Mouse (Mus musculus) ovary, postnatal 36 days (tissue): ENCODE results near the gene Nrf1.
A peak's percentile ranks its signal among the peaks of the same experiment; 100 is the strongest.

Experiments used
- DNase-seq: peaks from one replicate; pipeline ENCODE4 v3.0.0; 2022; ENCODE audit warnings: low spot score, mixed read lengths

Gene Nrf1

DNA sequence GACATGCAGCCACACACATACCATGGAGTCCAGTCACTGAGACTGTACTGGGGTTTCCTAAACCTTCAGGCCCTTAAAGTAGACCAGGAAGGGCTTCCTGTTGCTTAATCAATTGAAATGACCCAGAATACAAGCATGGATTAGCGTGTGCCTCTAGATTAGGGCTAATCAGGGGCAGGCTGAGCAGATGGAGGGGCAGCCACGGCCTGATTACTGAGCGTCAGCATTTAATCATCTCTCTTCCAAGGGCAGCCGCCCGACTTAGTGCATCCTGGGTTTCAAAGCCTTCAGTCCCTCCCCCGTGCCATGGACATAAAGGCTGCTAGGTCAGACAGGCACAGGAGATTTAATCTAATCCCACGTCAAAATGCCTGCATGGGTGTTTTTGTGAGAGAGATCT, 99.3 kb downstream of the Nrf1 start:
- DNase-seq: no peak

DNA sequence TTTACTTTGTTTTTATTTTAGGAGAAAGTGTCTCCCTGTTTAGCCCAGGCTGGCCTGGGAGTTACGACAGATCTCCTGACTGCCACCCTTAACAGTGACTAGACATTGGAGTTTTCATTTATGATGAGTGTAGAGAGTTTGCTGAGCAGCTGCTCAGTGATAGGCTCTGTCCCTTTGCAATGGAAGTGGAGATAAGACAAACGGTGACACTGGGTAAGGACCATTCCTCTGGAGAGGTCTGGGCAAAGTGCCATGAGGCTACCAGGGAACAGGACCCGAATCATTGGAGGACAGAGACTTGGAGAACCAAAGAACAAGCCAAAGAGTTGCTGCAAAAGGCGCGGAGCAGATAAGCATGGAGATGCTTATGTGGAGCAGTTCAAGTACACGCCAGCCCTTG, 100.0 kb downstream of the Nrf1 start:
- no peak for DNase-seq

DNA sequence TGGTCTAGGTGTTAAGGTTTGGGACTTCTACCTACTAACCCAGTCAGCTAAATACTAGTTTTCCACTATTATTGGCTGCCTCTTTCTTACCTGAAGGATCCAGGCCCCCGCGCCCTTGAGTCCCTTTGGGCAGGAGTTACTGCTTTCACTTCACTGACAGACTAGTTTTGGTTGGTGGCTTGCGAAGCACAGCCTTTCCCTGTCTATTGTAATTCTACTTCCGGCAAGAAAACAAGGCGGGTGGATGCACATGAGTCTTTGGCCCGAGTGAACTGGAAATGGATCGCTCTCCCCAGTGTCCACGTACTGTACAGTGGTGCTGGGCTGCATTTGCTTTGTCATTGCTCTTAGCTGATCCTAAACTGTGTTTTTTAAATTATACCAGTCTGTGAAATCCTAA, 102.7 kb downstream of the Nrf1 start:
- no peak for DNase-seq

DNA sequence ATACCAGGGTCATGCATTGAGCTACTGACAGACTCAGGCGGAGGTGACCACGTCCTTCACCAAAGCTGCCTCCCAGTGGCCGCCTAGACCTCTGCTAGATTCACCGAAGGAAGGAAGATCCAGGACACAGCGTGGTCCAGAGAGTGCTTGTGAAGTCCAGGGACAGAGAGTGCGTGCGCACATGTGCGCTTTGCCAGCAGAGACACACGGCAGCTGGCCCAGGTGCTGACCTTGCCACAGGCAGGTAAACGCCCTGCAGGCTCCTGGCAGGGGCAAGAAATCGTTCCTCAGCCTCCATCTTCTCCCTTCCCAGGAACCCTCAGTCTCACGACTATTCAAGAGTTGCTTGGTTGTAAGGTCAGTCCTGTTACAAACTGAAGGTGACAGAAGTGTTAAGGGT, 104.4 kb downstream of the Nrf1 start:
- no peak for DNase-seq

DNA sequence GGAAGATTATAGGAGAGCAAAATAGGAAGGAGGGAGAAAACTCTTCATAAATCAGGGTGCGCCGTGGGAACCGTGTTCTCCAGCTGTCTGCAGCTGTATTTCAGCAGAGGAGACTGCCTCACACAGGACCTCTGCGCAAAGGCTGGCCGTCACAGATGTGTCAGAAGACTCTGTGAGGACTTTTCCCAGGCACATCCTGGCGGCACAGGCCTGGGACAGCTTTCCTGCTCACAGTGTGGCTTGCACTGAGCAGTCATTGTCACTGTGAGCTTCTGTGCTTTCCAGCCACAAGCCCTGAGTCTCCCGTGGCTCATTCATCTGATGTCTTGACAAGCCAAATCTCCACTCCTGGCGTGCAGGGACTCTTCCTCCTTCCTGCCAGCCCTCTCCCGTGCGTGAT, 104.9 kb downstream of the Nrf1 start:
- no peak for DNase-seq

DNA sequence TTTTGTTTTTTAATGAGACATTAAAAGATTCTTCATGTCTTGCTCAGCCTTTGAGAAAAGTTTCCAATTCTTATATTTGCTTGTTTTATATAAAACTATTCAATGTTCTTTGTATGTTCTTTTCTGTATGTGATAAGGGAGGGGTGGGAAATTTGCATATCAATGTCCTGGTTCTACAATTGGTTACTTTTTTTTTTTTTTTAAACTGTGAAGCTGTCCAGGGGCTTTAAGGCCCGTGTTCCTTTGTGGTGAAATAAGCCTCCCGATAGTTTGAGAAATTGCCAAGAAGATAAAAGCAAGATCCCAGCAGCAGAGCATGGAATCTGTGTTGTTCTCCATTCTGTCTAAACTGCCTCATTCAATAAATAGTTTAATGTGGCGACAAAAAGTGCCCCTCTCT, 105.3 kb downstream of the Nrf1 start:
- DNase-seq: no peak

DNA sequence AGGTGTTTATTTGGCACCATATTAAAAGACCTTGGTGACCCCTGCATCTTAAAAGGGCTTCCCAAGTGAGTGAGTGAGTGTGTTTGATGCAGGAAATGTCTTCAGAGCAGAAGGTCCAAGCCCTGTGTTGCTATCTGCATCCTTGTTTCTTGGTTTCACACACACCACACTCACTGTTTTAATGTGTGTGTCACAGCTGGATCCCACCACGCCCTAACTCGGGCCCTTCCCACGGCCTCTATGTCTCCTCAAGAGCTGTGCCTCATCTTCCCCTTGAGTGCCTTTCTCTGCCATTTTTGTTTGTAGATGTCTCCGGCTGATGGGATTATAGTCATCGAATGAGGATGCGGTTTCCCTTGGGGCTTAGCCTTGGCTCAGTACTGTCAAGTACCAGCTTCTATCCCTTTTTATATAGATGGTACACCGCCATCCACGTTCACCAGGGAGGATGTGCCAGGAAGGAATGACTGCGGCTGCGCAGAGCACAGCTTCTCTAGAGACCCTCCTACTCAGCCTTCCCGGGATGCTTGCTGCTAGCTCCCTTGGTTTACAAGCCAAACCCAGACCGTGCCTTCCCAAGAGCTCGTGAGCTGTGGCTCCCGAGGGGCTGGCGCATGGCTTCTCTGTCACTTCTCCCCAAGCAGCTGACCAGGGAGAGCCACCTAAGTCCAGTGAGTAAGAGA, 106.1 kb downstream of the Nrf1 start:
- no peak for DNase-seq

DNA sequence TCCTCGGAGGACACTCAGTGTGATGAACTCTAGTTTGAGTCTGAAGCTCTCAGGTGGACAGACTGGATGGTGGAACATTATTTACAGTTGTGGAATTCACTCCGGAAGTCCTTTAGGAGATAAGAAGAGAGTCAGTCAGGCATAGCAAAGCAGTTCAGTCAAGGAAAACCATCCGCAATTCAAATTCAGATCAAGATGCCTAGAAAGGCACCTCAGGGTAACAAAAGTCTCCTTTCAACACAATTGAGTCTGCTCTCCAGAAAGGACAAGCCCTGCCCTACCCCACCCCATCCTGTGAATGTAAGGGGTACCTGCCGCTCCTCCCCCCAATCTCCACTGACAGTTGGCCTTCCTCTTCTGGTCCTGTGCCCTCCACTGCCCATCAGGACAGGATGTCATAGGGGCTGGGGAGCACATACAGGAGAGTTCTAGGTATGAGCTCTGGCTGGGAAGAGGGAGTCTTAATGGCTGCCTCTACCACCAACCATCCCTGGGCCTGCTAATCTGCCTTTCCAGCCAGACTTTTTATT, 111.8 kb downstream of the Nrf1 start:
- no peak for DNase-seq

DNA sequence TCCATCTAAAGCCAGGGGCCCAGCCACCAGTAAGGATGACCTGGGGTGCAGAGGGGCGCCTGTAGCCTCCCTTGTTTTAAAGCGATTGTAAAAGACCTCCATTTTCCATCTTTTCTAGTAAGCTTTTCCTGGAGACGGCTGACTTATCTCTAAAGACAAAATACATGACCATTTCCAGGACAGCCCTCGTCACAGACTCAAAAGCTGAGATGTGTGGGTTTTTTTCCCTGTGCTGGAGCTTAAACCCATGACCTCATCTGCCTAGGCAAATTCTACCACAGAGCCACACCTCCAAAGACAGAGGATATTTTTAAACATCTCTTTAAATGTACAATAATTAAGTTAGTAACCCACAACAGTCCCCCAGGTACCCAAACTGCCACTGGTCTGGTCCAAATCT, 112.6 kb downstream of the Nrf1 start:
- DNase-seq: no peak

DNA sequence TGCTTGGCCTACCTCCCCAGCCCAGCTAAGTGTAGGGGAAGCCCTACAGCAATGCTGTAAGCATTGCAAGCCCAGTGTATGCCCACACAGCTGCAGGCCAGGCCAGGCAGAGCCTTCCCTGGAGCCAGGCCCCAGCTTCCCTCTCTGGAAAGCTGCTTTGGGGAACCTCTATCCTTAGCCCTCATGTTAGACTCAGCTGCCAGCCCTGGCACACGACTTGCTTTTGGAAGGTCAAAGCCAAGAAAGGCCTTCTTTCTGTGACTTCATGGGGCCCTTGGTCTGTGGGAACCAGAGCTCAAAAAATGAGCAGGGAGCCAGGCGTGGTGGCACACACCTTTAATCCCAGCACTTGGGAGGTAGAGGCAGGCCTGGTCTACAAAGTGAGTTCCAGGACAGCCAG, 113.8 kb downstream of the Nrf1 start:
- DNase-seq: no peak

DNA sequence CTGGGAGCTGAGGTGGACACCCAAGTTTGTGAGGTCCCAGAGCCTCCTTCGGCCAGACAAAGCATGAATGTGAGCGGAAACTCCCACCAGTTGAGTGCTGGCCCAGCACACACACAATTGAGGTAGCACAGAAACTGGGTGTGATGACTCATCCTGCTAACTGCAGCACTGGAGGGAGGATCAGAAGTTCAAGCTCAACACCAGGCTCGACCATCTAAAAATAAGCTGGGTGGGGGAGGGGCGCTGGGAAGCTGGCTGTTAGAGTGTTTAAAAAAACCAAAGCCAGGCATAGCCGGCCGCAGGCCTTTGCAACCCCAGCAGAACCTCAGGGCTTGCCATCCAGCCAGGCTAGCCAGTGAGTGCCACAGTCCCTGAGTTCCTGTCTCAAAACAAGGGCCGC, 114.3 kb downstream of the Nrf1 start:
- no peak for DNase-seq

DNA sequence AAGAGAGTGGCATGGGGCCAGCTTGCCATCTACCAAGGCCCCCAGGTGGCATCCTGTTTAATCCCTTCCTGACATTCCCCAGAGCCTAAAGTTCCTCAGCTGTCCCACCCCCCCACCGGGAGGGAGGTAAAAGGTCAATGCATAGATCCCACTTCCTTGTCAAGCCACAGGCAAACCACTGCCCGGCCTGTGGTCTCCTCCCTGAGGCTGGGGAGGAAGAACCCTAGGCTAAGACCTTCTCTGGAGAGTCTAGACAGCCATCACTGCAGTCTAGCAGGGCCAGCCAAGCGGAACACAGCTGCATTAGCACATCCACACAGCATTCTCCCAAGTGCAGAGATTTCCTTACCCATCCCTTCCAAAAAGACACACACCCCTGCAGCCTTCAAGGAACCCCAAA, 118.6 kb downstream of the Nrf1 start:
- DNase-seq: no peak

DNA sequence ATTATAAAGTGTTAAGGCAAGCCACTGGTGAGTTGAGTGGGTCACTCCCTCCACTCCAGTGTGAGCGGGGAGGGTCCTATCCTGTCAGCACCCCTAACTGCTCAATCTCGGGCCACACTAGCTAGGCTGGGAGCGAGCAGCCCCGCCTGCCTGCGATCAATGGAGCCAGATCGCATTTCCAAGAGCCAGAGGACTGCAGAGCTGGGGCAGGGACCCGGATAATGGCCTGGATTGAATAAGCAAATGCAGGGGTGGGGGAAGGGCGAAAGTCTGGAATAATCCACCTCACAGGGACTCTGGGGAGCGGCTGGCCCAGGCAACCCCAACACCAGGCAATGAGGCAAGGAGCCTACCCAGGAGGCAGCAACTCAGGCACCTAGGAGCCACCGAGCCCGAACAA, 119.4 kb downstream of the Nrf1 start:
- DNase-seq: no peak

DNA sequence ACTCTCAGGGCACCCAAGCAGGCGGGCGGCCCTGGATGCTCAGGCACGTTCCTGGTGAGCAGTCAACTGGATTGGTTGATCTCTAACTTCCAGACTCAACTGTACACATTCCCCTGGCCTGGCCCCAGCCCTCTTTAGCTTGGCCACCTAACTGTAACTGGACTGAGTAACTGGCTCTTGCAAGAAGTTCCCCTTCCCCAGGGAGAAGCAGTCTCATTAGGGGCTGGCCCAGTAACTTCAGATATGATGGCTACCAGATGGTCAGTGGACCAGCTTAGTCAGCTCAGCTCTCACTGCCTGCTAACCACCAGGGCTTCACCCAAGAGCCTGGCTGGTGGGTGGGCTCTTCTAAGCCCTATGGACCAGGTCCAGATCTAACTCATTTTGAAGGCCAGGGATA, 120.5 kb downstream of the Nrf1 start:
- no peak for DNase-seq

DNA sequence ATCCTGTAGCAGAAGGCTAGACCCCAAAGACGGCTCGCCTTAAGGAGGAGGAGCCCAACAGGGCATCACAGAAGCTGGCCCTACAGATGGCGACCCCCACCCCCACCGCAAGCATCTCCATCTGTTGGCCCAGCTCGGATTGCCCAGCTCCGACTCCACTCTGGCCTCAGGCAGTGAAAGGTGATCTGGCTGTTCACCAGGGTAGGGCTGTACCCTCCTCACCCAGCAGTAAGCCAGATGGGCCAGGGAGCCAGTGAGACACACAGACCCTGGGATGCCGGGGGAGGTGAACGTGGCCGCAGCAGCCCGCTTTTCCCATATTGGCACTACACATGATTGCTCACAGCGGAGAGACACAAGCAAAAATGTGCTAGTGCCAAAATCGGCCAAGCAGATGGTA, 121.4 kb downstream of the Nrf1 start:
- DNase-seq: no peak

DNA sequence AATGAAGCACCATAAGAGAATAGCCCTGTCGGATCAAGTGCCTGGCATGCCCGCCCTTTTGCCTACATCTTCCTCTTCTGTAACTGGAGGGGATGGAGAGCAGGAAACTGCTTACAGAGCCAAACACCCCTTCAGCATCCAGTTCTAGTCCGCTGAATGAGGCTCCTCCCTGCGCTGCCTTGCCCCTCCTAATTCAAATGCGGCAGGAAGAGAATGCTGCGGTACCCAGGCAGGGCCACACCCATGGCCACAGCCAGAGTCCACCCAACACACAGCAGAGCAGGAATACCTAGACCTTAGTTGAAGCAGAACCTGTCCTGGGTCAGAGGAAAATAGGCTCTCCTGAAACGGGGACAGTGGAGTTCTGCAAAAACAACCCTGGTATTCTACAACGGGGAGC, 123.4 kb downstream of the Nrf1 start:
- DNase-seq: no peak

DNA sequence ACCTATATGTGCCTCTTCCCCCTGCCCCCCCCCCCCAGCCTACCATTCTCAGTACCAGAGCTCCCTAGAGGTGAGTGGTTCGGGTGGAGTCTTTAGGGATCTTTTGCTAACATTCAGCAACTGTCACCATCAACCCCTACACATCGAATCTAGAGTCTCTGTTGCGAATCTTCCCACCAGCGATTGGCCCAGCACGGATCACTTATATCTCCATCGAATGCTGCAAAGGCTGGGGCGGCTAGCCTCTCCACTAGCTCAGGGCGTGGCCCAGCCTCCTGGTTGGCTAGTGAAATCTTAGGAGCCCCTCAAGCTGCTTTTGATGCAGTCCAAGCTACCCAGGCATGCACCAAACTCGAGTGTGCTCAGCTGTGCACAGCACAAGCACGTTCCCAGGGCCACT, 124.2 kb downstream of the Nrf1 start:
- DNase-seq: no peak

DNA sequence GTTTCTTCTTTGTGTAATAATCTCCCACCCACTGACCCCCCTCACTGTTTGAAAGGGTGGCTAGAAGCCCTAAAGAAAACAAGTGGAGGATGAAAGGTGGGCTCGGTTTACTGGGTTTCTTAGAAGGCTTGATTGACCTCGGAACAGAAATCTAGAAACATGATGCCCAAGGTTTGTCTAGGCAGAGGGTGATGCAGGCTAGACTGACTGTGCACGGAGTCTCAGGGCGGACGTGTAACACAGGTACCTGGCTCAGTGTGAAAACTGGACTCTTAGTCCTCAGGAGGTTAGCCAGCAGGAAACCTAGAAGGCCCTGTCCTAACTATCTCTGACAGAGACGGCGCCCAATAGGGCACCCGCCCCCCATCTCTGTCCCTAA, 124.6 kb downstream of the Nrf1 start:
- DNase-seq: no peak

DNA sequence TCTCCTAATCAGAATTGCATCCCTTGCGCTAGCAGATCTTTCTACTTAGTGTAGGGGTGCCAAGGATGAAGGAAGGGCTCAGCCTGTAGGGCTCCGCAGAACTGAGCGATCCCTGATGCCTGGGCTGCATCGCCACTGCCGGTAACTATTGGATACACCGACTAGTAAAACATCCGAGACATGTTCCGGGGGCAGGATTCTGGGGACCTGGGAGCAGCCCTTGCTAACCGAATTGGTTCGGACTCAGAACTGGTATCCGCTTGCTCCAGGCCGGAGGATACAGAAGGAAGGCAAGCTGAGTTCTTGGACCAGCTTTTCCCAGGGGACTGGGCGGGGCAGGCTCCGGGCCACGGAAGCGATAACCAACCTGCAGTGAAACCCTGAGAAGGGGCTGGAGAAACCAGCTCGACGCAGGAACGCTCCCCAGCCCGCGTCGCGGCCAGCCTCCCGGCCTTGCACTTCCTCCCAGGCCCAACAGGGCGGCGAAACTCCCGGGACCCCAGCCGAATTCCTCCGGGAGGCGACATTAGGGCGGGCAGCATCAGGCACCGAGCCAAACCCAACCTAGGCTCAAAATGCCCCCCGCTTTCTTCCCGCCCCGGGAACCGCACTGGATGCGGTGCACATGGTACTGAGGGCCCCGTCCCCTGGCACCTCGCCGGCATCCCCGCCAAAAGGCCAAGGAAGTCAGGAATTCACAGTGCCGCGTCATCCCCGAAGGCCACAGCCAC, 125.2 kb downstream of the Nrf1 start:
- peak; percentile 36 for DNase-seq

DNA sequence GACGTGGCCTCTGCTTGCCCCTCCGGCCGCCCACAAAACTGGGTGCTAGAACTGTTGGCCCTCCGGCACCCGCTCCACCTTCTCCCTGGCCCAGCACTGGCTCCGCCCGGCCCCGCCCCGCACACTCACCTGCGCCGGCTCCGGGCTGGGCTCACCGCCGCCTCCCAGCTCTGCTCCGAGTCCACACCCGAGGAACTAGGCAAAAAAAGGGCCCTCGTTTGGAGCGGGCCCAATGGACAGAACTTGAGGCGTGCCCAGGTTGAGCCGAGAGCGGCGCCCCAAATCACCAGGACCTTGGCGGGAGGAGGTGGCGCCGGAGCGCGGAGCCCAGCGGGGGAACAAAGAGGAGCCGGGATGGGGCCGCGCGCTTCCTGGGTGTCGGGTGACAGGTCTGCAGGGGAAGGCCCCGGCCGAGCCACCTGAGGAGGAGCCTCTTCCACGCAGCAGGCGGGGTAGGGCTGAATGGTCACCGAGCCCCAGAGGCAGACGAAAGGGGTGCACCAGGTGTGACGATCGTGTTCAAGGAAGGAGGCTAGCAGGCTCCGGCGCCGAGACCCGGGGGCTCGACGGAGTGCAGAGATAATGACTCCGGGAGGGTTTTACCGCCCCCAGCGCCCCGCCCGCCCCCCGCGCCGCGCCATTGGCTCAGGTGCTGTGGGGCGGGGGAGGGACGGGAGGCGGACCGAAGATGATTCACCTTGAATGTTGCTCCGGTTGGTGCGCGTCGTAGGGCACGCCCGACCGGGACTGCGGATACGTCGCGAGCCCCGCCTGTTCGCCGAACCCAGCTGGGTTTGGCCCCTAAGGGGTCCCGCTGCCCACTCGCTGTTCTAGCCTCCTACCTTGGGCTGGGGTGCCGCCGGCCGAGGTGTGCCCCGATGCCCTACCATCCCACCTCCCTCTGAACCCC, 126.0 kb downstream of the Nrf1 start:
- peak; percentile 31 for DNase-seq

DNA sequence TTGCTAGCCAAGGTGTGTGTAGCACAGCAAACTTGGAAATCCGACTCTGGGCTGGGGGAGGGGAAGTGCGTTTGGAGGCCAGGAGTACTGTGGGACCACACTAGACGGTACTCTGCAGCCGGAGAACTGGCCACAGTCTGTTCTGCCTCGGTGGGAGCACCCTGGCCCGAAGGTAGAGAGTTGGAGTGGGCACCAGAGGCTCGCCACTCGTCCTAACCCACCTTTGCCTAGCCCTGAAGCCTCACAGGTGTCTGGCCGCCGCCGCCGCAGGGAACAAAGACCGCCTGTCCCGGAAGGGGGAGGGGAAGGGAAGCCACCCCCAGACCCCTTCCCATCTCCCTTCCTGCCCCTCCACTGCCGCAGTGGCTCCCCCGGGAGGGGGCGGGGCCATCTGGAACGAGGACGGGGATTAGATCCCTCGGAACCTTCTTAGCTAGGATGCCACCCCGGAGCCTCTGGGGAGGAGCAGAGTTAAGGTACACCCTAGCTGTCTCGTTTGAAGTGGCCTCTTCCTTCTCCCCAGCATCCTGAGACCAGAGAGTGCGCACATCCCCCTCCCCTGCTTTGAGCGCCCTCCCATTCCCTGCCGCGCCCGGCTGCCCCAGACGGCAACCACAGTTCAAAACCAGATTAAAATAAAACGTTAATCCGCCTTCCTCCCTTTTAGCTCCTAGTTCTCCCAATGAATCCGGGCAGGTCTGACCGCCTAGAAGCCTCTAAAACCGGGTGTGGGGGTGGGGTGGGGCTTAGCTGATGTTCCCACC, 126.9 kb downstream of the Nrf1 start:
- no peak for DNase-seq
